Mouse (Mus musculus): ENCODE results near the gene Neil3.
"Not testable (repeated sequence)": the region's sequence is repeated elsewhere in the genome, so short reads cannot be mapped to it uniquely, and the experiment has no call there.

DNA sequence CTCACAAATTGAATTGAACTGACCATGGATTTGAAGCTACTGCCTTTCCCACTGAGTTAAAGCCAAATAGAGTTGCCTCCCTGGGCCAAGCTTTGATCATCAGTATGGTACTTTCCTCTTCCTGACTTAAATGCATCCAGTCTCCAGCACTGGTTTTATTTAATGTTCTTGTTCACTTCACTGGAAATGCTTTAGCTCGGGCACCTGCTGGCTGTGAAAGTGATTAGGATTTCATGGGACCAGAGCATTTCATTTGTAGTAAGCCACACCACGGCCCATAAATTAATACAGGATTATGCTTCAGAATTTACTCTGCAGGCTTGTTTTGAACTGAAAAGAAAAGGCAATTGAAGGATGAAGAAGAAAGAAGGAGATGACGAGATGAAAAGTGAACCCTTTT, 100.8 kb downstream of the Neil3 start:
- not testable (repeated sequence) for TF ChIP-seq POLR2A, CTCF (IDR thresholded peaks at IDR 0.05; ENCODE audit: extremely low read depth, insufficient read depth, low read length)

All from cortical plate, adult 2 months (tissue).